Mouse (Mus musculus): ENCODE measurements at regions not wholly inside any gene's neighbourhood (a gene's known extent, or its start where the extent isn't known, plus 50 kb on each side); places are given as distances from the start of the nearest gene placed in this dataset.
"Not testable (repeated sequence)": the region's sequence is repeated elsewhere in the genome, so short reads cannot be mapped to it uniquely, and the experiment has no call there.

GRCm38 (mm10) chr14:104114986-104115951 is 271.1 kb upstream of the Ednrb start:
- no peaks in the 10 kb centered on the region for H3K79me2 ChIP-seq (ENCODE audit: control insufficient read depth, insufficient read depth, low read length)
- no peaks in the 10 kb centered on the region for H3K36me3 ChIP-seq (ENCODE audit: control insufficient read depth, insufficient read depth, low read length)
- DNase-seq (ENCODE audit: extremely low read depth, low read depth, low spot score): no peak
- 77% methylated on average over 14 of the region's 14 CpGs for WGBS
- H3K27me3 ChIP-seq (ENCODE audit: control insufficient read depth, insufficient read depth, low read length): no peaks in the 10 kb centered on the region
- no peak overlapping the region for H3K27ac ChIP-seq (replicated peaks; ENCODE audit: insufficient read depth, low read depth, low read length)
- no peaks in the 10 kb centered on the region for H3K4me1 ChIP-seq (ENCODE audit: control insufficient read depth, insufficient read depth, low read length)
- H3K4me3 ChIP-seq (ENCODE audit: insufficient read depth, low read depth, low read length): no peak overlapping the region
- TF ChIP-seq POLR2A (IDR thresholded peaks at IDR 0.05; ENCODE audit: extremely low read depth, insufficient read depth, low read length): no peak
- TF ChIP-seq CTCF (IDR thresholded peaks at IDR 0.05; ENCODE audit: low read depth, low read length): no peak
- no peak overlapping the region for H3K9ac ChIP-seq (ENCODE audit: low read depth, low read length)

- no peak for DNase-seq (ENCODE audit: extremely low read depth, low read depth, low spot score)
- WGBS: 66% methylated on average over 3 of the region's 3 CpGs
- H3K79me2 ChIP-seq (ENCODE audit: control insufficient read depth, insufficient read depth, low read length): no peaks in the 10 kb centered on the region
- H3K9ac ChIP-seq (ENCODE audit: low read depth, low read length): no peak overlapping the region
- H3K27ac ChIP-seq (replicated peaks; ENCODE audit: insufficient read depth, low read depth, low read length): no peak overlapping the region
- no peaks in the 10 kb centered on the region for H3K36me3 ChIP-seq (ENCODE audit: control insufficient read depth, insufficient read depth, low read length)
- no peaks in the 10 kb centered on the region for H3K27me3 ChIP-seq (ENCODE audit: control insufficient read depth, insufficient read depth, low read length)
- H3K4me3 ChIP-seq (ENCODE audit: insufficient read depth, low read depth, low read length): no peak overlapping the region
- no peaks in the 10 kb centered on the region for H3K4me1 ChIP-seq (ENCODE audit: control insufficient read depth, insufficient read depth, low read length)
- TF ChIP-seq POLR2A (IDR thresholded peaks at IDR 0.05; ENCODE audit: extremely low read depth, insufficient read depth, low read length): no peak
- no peak for TF ChIP-seq CTCF (IDR thresholded peaks at IDR 0.05; ENCODE audit: low read depth, low read length)
Observed at GRCm38 (mm10) chr14:104114182-104114581, 270.0 kb upstream of the Ednrb start.

- H3K79me2 ChIP-seq (ENCODE audit: control insufficient read depth, insufficient read depth, low read length): no peaks in the 10 kb centered on the region
- TF ChIP-seq POLR2A (IDR thresholded peaks at IDR 0.05; ENCODE audit: extremely low read depth, insufficient read depth, low read length): no peak
- TF ChIP-seq CTCF (IDR thresholded peaks at IDR 0.05; ENCODE audit: low read depth, low read length): no peak
- H3K36me3 ChIP-seq (ENCODE audit: control insufficient read depth, insufficient read depth, low read length): no peaks in the 10 kb centered on the region
- DNase-seq (ENCODE audit: extremely low read depth, low read depth, low spot score): no peak
- H3K4me3 ChIP-seq (ENCODE audit: insufficient read depth, low read depth, low read length): no peak overlapping the region
- H3K27ac ChIP-seq (replicated peaks; ENCODE audit: insufficient read depth, low read depth, low read length): no peak overlapping the region
- no peak overlapping the region for H3K9ac ChIP-seq (ENCODE audit: low read depth, low read length)
- WGBS: 73% methylated on average over 2 of the region's 2 CpGs
- no peaks in the 10 kb centered on the region for H3K27me3 ChIP-seq (ENCODE audit: control insufficient read depth, insufficient read depth, low read length)
- no peaks in the 10 kb centered on the region for H3K4me1 ChIP-seq (ENCODE audit: control insufficient read depth, insufficient read depth, low read length)
Observed at GRCm38 (mm10) chr14:104113448-104113847, 269.2 kb upstream of the Ednrb start.

- no peaks in the 10 kb centered on the region for H3K36me3 ChIP-seq (ENCODE audit: control insufficient read depth, insufficient read depth, low read length)
- H3K9ac ChIP-seq (ENCODE audit: low read depth, low read length): no peak overlapping the region
- no peaks in the 10 kb centered on the region for H3K27me3 ChIP-seq (ENCODE audit: control insufficient read depth, insufficient read depth, low read length)
- no peak overlapping the region for H3K4me3 ChIP-seq (ENCODE audit: insufficient read depth, low read depth, low read length)
- WGBS: 88% methylated on average over 2 of the region's 2 CpGs
- H3K79me2 ChIP-seq (ENCODE audit: control insufficient read depth, insufficient read depth, low read length): no peaks in the 10 kb centered on the region
- no peak overlapping the region for H3K27ac ChIP-seq (replicated peaks; ENCODE audit: insufficient read depth, low read depth, low read length)
- no peaks in the 10 kb centered on the region for H3K4me1 ChIP-seq (ENCODE audit: control insufficient read depth, insufficient read depth, low read length)
- no peak for DNase-seq (ENCODE audit: extremely low read depth, low read depth, low spot score)
- TF ChIP-seq POLR2A (IDR thresholded peaks at IDR 0.05; ENCODE audit: extremely low read depth, insufficient read depth, low read length) (no peak), CTCF (IDR thresholded peaks at IDR 0.05; ENCODE audit: low read depth, low read length) (no peak)
Observed at GRCm38 (mm10) chr14:104086381-104086780, 242.2 kb upstream of the Ednrb start.

- H3K4me3 ChIP-seq (ENCODE audit: insufficient read depth, low read depth, low read length); DNase-seq (ENCODE audit: extremely low read depth, low read depth, low spot score); H3K27me3 ChIP-seq (ENCODE audit: control insufficient read depth, insufficient read depth, low read length); H3K27ac ChIP-seq (replicated peaks; ENCODE audit: insufficient read depth, low read depth, low read length); H3K79me2 ChIP-seq (ENCODE audit: control insufficient read depth, insufficient read depth, low read length); H3K36me3 ChIP-seq (ENCODE audit: control insufficient read depth, insufficient read depth, low read length); H3K9ac ChIP-seq (ENCODE audit: low read depth, low read length); H3K4me1 ChIP-seq (ENCODE audit: control insufficient read depth, insufficient read depth, low read length): not testable (repeated sequence)
- 31% methylated on average over 1 of the region's 4 CpGs for WGBS
Observed at GRCm38 (mm10) chr14:104064199-104064598, 220.0 kb upstream of the Ednrb start.

GRCm38 (mm10) chr14:104053697-104054096 is 209.5 kb upstream of the Ednrb start:
- no peak for DNase-seq (ENCODE audit: extremely low read depth, low read depth, low spot score)
- no peak overlapping the region for H3K4me3 ChIP-seq (ENCODE audit: insufficient read depth, low read depth, low read length)
- no peaks in the 10 kb centered on the region for H3K36me3 ChIP-seq (ENCODE audit: control insufficient read depth, insufficient read depth, low read length)
- 60% methylated on average over 1 of the region's 1 CpGs for WGBS
- H3K9ac ChIP-seq (ENCODE audit: low read depth, low read length): no peak overlapping the region
- H3K27me3 ChIP-seq (ENCODE audit: control insufficient read depth, insufficient read depth, low read length): no peaks in the 10 kb centered on the region
- no peak overlapping the region for H3K27ac ChIP-seq (replicated peaks; ENCODE audit: insufficient read depth, low read depth, low read length)
- no peak for TF ChIP-seq CTCF (IDR thresholded peaks at IDR 0.05; ENCODE audit: low read depth, low read length)
- TF ChIP-seq POLR2A (IDR thresholded peaks at IDR 0.05; ENCODE audit: extremely low read depth, insufficient read depth, low read length): no peak
- no peaks in the 10 kb centered on the region for H3K4me1 ChIP-seq (ENCODE audit: control insufficient read depth, insufficient read depth, low read length)
- H3K79me2 ChIP-seq (ENCODE audit: control insufficient read depth, insufficient read depth, low read length): no peaks in the 10 kb centered on the region

Measured in liver, adult 2 months (tissue).